Mouse (Mus musculus) hindbrain, embryonic 12.5 days (tissue): Measurements from ENCODE around the gene Mmrn2. TPM values are rescaled to one million over a fixed set of nuclear protein-coding genes. Genes with fewer than 3 reads are reported as not detected.

Experiments used
- ATAC-seq: fragments of 200-750 bp; cut with Nextera tagmentation; 2 replicates; pipeline ENCODE4 v1.8.0; 2017; ENCODE audit warnings: moderate TSS enrichment; ENCODE audit not compliant: low FRiP score
- H3K27ac ChIP-seq: fragments of 300-500 bp; sonication (generic); 2 replicates; pipeline ENCODE4 v1.5.1; 2016; ENCODE audit warnings: mild to moderate bottlenecking
- H3K27me3 ChIP-seq: fragments of 300-500 bp; sonication (generic); 2 replicates; pipeline ENCODE4 v1.6.1; 2016; ENCODE audit warnings: mild to moderate bottlenecking
- H3K36me3 ChIP-seq: fragments of 300-500 bp; sonication (generic); 2 replicates; pipeline ENCODE4 v1.6.1; 2016; ENCODE audit warnings: mild to moderate bottlenecking
- H3K4me1 ChIP-seq: fragments of 300-500 bp; sonication (generic); 2 replicates; pipeline ENCODE4 v1.6.1; 2016
- H3K4me2 ChIP-seq: fragments of 300-500 bp; sonication (generic); replicated peaks from 2 replicates; pipeline ENCODE4 v1.6.1; 2016; ENCODE audit warnings: mild to moderate bottlenecking
- H3K4me3 ChIP-seq: fragments of 300-500 bp; sonication (generic); 2 replicates; pipeline ENCODE4 v1.5.1; 2016; ENCODE audit warnings: mild to moderate bottlenecking
- H3K9ac ChIP-seq: fragments of 300-500 bp; sonication (generic); 2 replicates; pipeline ENCODE4 v1.6.1; 2016; ENCODE audit warnings: mild to moderate bottlenecking, moderate library complexity
- H3K9me3 ChIP-seq: fragments of 300-500 bp; sonication (generic); replicated peaks from 2 replicates; pipeline ENCODE4 v1.6.1; 2016; ENCODE audit warnings: mild to moderate bottlenecking
- WGBS: fragments of 180-500 bp; shearing (Covaris S2); methylation state at CpG from one replicate; pipeline ENCODE4 v1.1.7; 2016; 5-methylcytosine and 5-hydroxymethylcytosine counted together
- polyA plus RNA-seq: library from polyadenylated mRNA; unstranded; fragments of >200 nt; fragmentation: Nextera tagmentation; extraction: Ambion mirVana; gene quantifications from 2 replicates; pipeline ENCODE4 v1.2.1, GENCODE M21; 2016

Mmrn2 gene
- polyA plus RNA-seq, 1 experiment from 2014 or later = 7.0 TPM

- Histone ChIP-seq H3K4me2 (no peak overlapping the region), H3K4me3 (no peak overlapping the region), H3K9me3 (no peaks in the 10 kb centered on the region), H3K9ac (0 out of 2 replicates have a peak overlapping the region, but pooled peaks have one; percentile 24), H3K27me3 (no peaks in the 10 kb centered on the region), H3K36me3 (no peaks in the 10 kb centered on the region), H3K27ac (peak overlapping the region; percentile 76), H3K4me1 (peaks cover 21% of the 10 kb centered on the region)
- 28% methylated on average over 11 of the region's 11 CpGs for WGBS
- peak; percentile 46; the same call in 1 of the 2 replicates for ATAC-seq
Measured at GRCm38 (mm10) chr14:34378560-34379331, 3.5 kb downstream of the Mmrn2 start.

- no peak for ATAC-seq
- Histone ChIP-seq H3K36me3 (no peaks in the 10 kb centered on the region), H3K27ac (no peak overlapping the region), H3K27me3 (no peaks in the 10 kb centered on the region), H3K4me2 (no peak overlapping the region), H3K9me3 (no peaks in the 10 kb centered on the region), H3K4me1 (peaks cover 11% of the 10 kb centered on the region), H3K9ac (no peak overlapping the region), H3K4me3 (no peak overlapping the region)
- WGBS = 94% methylated on average over 9 of the region's 9 CpGs
Measured at GRCm38 (mm10) chr14:34382921-34383704, 7.8 kb downstream of the Mmrn2 start.

- Histone ChIP-seq H3K4me1 (no peaks in the 10 kb centered on the region), H3K4me3 (no peak overlapping the region), H3K9ac (no peak overlapping the region), H3K9me3 (no peaks in the 10 kb centered on the region), H3K4me2 (no peak overlapping the region), H3K27me3 (no peaks in the 10 kb centered on the region), H3K36me3 (peaks cover 5% of the 10 kb centered on the region; the same call in 1 of the 2 replicates), H3K27ac (no peak overlapping the region)
- no peak for ATAC-seq
- WGBS = 56% methylated on average over 4 of the region's 4 CpGs
Measured at GRCm38 (mm10) chr14:34393295-34393694, 18.0 kb downstream of the Mmrn2 start.

- Histone ChIP-seq H3K4me3 (no peak overlapping the region), H3K4me2 (no peak overlapping the region), H3K27ac (no peak overlapping the region), H3K9me3 (no peaks in the 10 kb centered on the region), H3K9ac (no peak overlapping the region), H3K4me1 (no peaks in the 10 kb centered on the region), H3K27me3 (no peaks in the 10 kb centered on the region), H3K36me3 (peaks cover 30% of the 10 kb centered on the region)
- 94% methylated on average over 5 of the region's 5 CpGs for WGBS
- ATAC-seq = no peak
Measured at GRCm38 (mm10) chr14:34397871-34398270, 22.6 kb downstream of the Mmrn2 start.

- ATAC-seq = no peak
- WGBS = 91% methylated on average over 21 of the region's 21 CpGs
- H3K9ac ChIP-seq = no peak overlapping the region
- no peak overlapping the region for H3K4me3 ChIP-seq
- peaks cover 35% of the 10 kb centered on the region for H3K36me3 ChIP-seq
- no peaks in the 10 kb centered on the region for H3K4me1 ChIP-seq
- no peak overlapping the region for H3K27ac ChIP-seq
- H3K27me3 ChIP-seq = no peaks in the 10 kb centered on the region
- H3K4me2 ChIP-seq = no peak overlapping the region
- H3K9me3 ChIP-seq = no peaks in the 10 kb centered on the region
Measured at GRCm38 (mm10) chr14:34398901-34399300, 23.6 kb downstream of the Mmrn2 start.

GRCm38 (mm10) chr14:34399301-34399700 lies 24.0 kb downstream of the Mmrn2 start:
- ATAC-seq = no peak
- Histone ChIP-seq H3K27me3 (no peaks in the 10 kb centered on the region), H3K36me3 (peaks cover 35% of the 10 kb centered on the region), H3K4me2 (no peak overlapping the region), H3K4me1 (no peaks in the 10 kb centered on the region), H3K9ac (no peak overlapping the region), H3K4me3 (no peak overlapping the region), H3K9me3 (no peaks in the 10 kb centered on the region), H3K27ac (no peak overlapping the region)
- WGBS = 96% methylated on average over 6 of the region's 6 CpGs

GRCm38 (mm10) chr14:34400021-34400420 lies 24.8 kb downstream of the Mmrn2 start:
- no peak overlapping the region for H3K4me2 ChIP-seq
- H3K9ac ChIP-seq = no peak overlapping the region
- no peak for ATAC-seq
- WGBS = 90% methylated on average over 3 of the region's 3 CpGs
- H3K36me3 ChIP-seq = peaks cover 42% of the 10 kb centered on the region
- H3K4me1 ChIP-seq = no peaks in the 10 kb centered on the region
- H3K4me3 ChIP-seq = no peak overlapping the region
- H3K27ac ChIP-seq = no peak overlapping the region
- no peaks in the 10 kb centered on the region for H3K9me3 ChIP-seq
- no peaks in the 10 kb centered on the region for H3K27me3 ChIP-seq

GRCm38 (mm10) chr14:34401135-34401534 lies 25.9 kb downstream of the Mmrn2 start:
- Histone ChIP-seq H3K9me3 (no peaks in the 10 kb centered on the region), H3K4me2 (no peak overlapping the region), H3K4me1 (no peaks in the 10 kb centered on the region), H3K4me3 (no peak overlapping the region), H3K27me3 (no peaks in the 10 kb centered on the region), H3K27ac (no peak overlapping the region), H3K9ac (no peak overlapping the region), H3K36me3 (peaks cover 46% of the 10 kb centered on the region)
- 54% methylated on average over 6 of the region's 6 CpGs for WGBS
- ATAC-seq = no peak

- H3K9me3 ChIP-seq = no peaks in the 10 kb centered on the region
- no peak overlapping the region for H3K4me3 ChIP-seq
- no peaks in the 10 kb centered on the region for H3K27me3 ChIP-seq
- WGBS = 92% methylated on average over 8 of the region's 8 CpGs
- no peak for ATAC-seq
- peaks cover 58% of the 10 kb centered on the region for H3K36me3 ChIP-seq
- no peak overlapping the region for H3K9ac ChIP-seq
- H3K27ac ChIP-seq = no peak overlapping the region
- H3K4me1 ChIP-seq = no peaks in the 10 kb centered on the region
- H3K4me2 ChIP-seq = no peak overlapping the region
Measured at GRCm38 (mm10) chr14:34402871-34403270, 27.6 kb downstream of the Mmrn2 start.

- H3K36me3 ChIP-seq = peaks cover 56% of the 10 kb centered on the region
- no peaks in the 10 kb centered on the region for H3K27me3 ChIP-seq
- ATAC-seq = no peak
- no peaks in the 10 kb centered on the region for H3K9me3 ChIP-seq
- 95% methylated on average over 7 of the region's 7 CpGs for WGBS
- no peak overlapping the region for H3K4me3 ChIP-seq
- no peaks in the 10 kb centered on the region for H3K4me1 ChIP-seq
- H3K27ac ChIP-seq = no peak overlapping the region
- H3K9ac ChIP-seq = no peak overlapping the region
- H3K4me2 ChIP-seq = no peak overlapping the region
Measured at GRCm38 (mm10) chr14:34403424-34403823, 28.2 kb downstream of the Mmrn2 start.

GRCm38 (mm10) chr14:34410716-34411115 lies 35.5 kb downstream of the Mmrn2 start:
- H3K9me3 ChIP-seq = no peaks in the 10 kb centered on the region
- no peak overlapping the region for H3K4me3 ChIP-seq
- peaks cover 62% of the 10 kb centered on the region for H3K36me3 ChIP-seq
- no peaks in the 10 kb centered on the region for H3K27me3 ChIP-seq
- WGBS = 98% methylated on average over 6 of the region's 6 CpGs
- no peak overlapping the region for H3K4me2 ChIP-seq
- no peak overlapping the region for H3K9ac ChIP-seq
- no peak for ATAC-seq
- H3K4me1 ChIP-seq = no peaks in the 10 kb centered on the region
- H3K27ac ChIP-seq = no peak overlapping the region

- no peak overlapping the region for H3K27ac ChIP-seq
- H3K4me1 ChIP-seq = no peaks in the 10 kb centered on the region
- H3K4me3 ChIP-seq = no peak overlapping the region
- H3K36me3 ChIP-seq = peaks cover 58% of the 10 kb centered on the region
- no peak for ATAC-seq
- H3K27me3 ChIP-seq = no peaks in the 10 kb centered on the region
- no peak overlapping the region for H3K9ac ChIP-seq
- H3K9me3 ChIP-seq = no peaks in the 10 kb centered on the region
- WGBS = 93% methylated on average over 7 of the region's 7 CpGs
- H3K4me2 ChIP-seq = no peak overlapping the region
Measured at GRCm38 (mm10) chr14:34412164-34412896, 37.1 kb downstream of the Mmrn2 start.
